Mouse (Mus musculus): ENCODE data around the gene Tdrkh. TPM values are rescaled to one million over a fixed set of nuclear protein-coding genes. Genes with fewer than 3 reads are reported as not detected.

The Tdrkh gene
- total and polyA plus RNA-seq, 2 experiments from 2014 or later, result 12.0 to 39.5 TPM

DNA sequence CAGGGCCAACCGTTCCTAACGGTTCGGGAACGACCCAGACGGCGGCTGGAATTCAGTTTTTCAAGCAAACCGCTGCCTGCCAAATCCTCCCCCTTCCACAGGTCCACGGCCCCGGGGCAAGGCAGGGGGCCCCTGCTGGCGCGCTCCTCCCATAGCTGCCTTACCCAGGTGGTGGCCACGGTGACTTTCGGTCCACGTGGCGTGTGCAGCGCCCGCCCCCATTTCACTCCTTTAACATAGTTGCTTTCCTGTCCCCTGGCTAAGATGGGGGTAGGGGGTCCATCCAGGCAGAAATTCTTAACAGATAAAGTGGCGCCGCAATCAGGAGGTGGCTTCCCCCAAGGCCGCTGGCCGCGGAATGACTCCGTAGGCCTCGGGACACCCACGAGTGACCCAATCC lies 543 bp upstream of the Tdrkh start:
- Histone ChIP-seq H3K9me3 (ENCODE audit: low read length) (no peaks in the 10 kb centered on the region), H3K36me3 (ENCODE audit: insufficient read depth, low read length) (no peaks in the 10 kb centered on the region), H3K4me1 (ENCODE audit: insufficient read depth, low read length) (peaks cover 5% of the 10 kb centered on the region; the same call in 1 of the 2 replicates), H3K27ac (ENCODE audit: low read depth, low read length) (peak overlapping the region; percentile 64), H3K27me3 (ENCODE audit: insufficient read depth, low read length) (no peaks in the 10 kb centered on the region), H3K9ac (replicated peaks; ENCODE audit: low read length, poor library complexity, severe bottlenecking) (peak overlapping the region; percentile 34), H3K4me2 (ENCODE audit: low read depth, low read length, poor library complexity, severe bottlenecking) (peak overlapping the region; percentile 57), H3K4me3 (ENCODE audit: low read depth, low read length) (peak overlapping the region; percentile 56)
- WGBS, result under 1% methylated on average over 25 of the region's 25 CpGs
- TF ChIP-seq CTCF (IDR thresholded peaks at IDR 0.05), result no peak
- ATAC-seq (ENCODE audit: low FRiP score) (peak; percentile 64), DNase-seq (ENCODE audit: low spot score) (no peak)

- Histone ChIP-seq H3K9ac (replicated peaks; ENCODE audit: low read length, poor library complexity, severe bottlenecking) (no peak overlapping the region), H3K4me1 (ENCODE audit: insufficient read depth, low read length) (no peaks in the 10 kb centered on the region), H3K4me3 (ENCODE audit: low read depth, low read length) (no peak overlapping the region), H3K4me2 (ENCODE audit: low read depth, low read length, poor library complexity, severe bottlenecking) (no peak overlapping the region), H3K9me3 (ENCODE audit: low read length) (no peaks in the 10 kb centered on the region), H3K27me3 (ENCODE audit: insufficient read depth, low read length) (no peaks in the 10 kb centered on the region), H3K36me3 (ENCODE audit: insufficient read depth, low read length) (no peaks in the 10 kb centered on the region; the same call in none of the 2 replicates), H3K27ac (ENCODE audit: low read depth, low read length) (no peak overlapping the region)
- no peak for TF ChIP-seq CTCF (IDR thresholded peaks at IDR 0.05)
- WGBS, result 84% methylated on average over 2 of the region's 2 CpGs
- ATAC-seq (ENCODE audit: low FRiP score) (no peak), DNase-seq (ENCODE audit: low spot score) (no peak)
Observed at GRCm38 (mm10) chr3:94430980-94431379, 17.9 kb downstream of the Tdrkh start.

GRCm38 (mm10) chr3:94434305-94434704 lies 21.2 kb downstream of the Tdrkh start:
- no peak for TF ChIP-seq CTCF (IDR thresholded peaks at IDR 0.05)
- H3K4me3 ChIP-seq (ENCODE audit: low read depth, low read length), result no peak overlapping the region
- no peak overlapping the region for H3K4me2 ChIP-seq (ENCODE audit: low read depth, low read length, poor library complexity, severe bottlenecking)
- DNase-seq (ENCODE audit: low spot score) (no peak), ATAC-seq (ENCODE audit: low FRiP score) (no peak)
- no peaks in the 10 kb centered on the region for H3K9me3 ChIP-seq (ENCODE audit: low read length)
- no peak overlapping the region for H3K27ac ChIP-seq (ENCODE audit: low read depth, low read length)
- H3K36me3 ChIP-seq (ENCODE audit: insufficient read depth, low read length), result no peaks in the 10 kb centered on the region; the same call in none of the 2 replicates
- no peaks in the 10 kb centered on the region for H3K4me1 ChIP-seq (ENCODE audit: insufficient read depth, low read length)
- no peak overlapping the region for H3K9ac ChIP-seq (replicated peaks; ENCODE audit: low read length, poor library complexity, severe bottlenecking)
- 94% methylated on average over 2 of the region's 2 CpGs for WGBS
- H3K27me3 ChIP-seq (ENCODE audit: insufficient read depth, low read length), result no peaks in the 10 kb centered on the region

- no peak overlapping the region for H3K27ac ChIP-seq (ENCODE audit: low read depth, low read length)
- ATAC-seq (ENCODE audit: low FRiP score), result no peak
- DNase-seq (ENCODE audit: low spot score), result no peak
- no peak overlapping the region for H3K4me2 ChIP-seq (ENCODE audit: low read depth, low read length, poor library complexity, severe bottlenecking)
- TF ChIP-seq CTCF (IDR thresholded peaks at IDR 0.05), result no peak
- WGBS, result 83% methylated on average over 9 of the region's 9 CpGs
- H3K36me3 ChIP-seq (ENCODE audit: insufficient read depth, low read length), result no peaks in the 10 kb centered on the region
- H3K4me1 ChIP-seq (ENCODE audit: insufficient read depth, low read length), result no peaks in the 10 kb centered on the region
- no peaks in the 10 kb centered on the region for H3K27me3 ChIP-seq (ENCODE audit: insufficient read depth, low read length)
- no peak overlapping the region for H3K4me3 ChIP-seq (ENCODE audit: low read depth, low read length)
- no peaks in the 10 kb centered on the region for H3K9me3 ChIP-seq (ENCODE audit: low read length)
- H3K9ac ChIP-seq (replicated peaks; ENCODE audit: low read length, poor library complexity, severe bottlenecking), result no peak overlapping the region
Observed at GRCm38 (mm10) chr3:94436420-94436819, 23.3 kb downstream of the Tdrkh start.

DNA sequence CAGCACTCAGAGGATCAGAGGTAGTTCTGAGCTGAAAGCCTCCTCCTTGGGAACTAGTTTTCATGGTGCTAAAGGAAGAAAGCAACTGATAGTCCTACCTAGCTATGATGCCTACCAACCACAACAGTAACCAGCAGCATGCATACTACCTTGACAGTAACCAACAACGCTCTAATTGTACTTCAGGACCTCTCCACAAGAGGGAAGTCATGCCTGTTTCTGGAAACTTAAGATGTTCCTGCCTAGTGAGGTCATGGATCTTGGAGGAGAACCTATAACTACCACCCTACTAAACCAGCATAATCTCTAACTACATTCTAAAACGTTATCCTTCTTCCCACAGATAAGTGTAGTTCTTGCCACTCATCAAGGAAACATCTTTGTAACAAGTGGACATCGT lies 28.1 kb downstream of the Tdrkh start:
- no peaks in the 10 kb centered on the region for H3K4me1 ChIP-seq (ENCODE audit: insufficient read depth, low read length)
- H3K4me2 ChIP-seq (ENCODE audit: low read depth, low read length, poor library complexity, severe bottlenecking), result no peak overlapping the region
- H3K27ac ChIP-seq (ENCODE audit: low read depth, low read length), result no peak overlapping the region
- 43% methylated on average over 3 of the region's 3 CpGs for WGBS
- H3K9me3 ChIP-seq (ENCODE audit: low read length), result no peaks in the 10 kb centered on the region
- no peak overlapping the region for H3K4me3 ChIP-seq (ENCODE audit: low read depth, low read length)
- H3K27me3 ChIP-seq (ENCODE audit: insufficient read depth, low read length), result no peaks in the 10 kb centered on the region
- TF ChIP-seq CTCF (IDR thresholded peaks at IDR 0.05), result peak; percentile 67
- ATAC-seq (ENCODE audit: low FRiP score) (no peak), DNase-seq (ENCODE audit: low spot score) (peak; percentile 43)
- peaks cover 11% of the 10 kb centered on the region; the same call in 1 of the 2 replicates for H3K36me3 ChIP-seq (ENCODE audit: insufficient read depth, low read length)
- no peak overlapping the region for H3K9ac ChIP-seq (replicated peaks; ENCODE audit: low read length, poor library complexity, severe bottlenecking)

DNA sequence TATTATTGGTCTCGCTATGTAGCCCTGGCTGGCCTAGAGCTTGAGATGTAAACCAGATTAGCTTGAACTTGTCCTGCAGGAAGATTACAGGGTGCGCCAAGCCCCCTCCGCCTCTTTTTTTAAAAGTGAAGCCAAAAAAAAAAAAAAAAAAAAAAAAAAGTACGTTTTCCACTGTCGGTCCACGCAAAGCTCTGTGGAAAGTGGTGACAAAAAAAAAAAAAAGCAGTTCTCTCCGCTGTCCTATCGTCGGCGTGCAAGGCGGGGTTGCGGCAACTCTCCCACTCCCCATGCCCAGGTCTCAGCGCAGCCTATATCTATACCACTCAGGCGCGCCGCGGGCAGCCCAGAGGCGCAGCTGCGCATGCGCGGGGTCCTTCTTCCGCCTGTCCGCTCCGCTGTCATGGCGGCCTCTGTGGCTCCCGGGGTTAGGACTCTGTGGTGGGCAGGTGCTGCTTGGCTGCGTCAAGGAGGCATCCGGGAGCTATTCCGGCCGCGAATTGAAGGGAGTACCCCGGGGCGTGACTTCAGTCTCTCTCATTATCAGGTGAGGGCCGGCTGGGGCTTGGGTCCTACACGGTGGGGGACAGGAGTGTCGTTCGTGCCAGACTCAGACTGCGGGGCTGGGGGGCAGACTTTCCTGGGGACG lies 30.0 kb downstream of the Tdrkh start, which contains the start of gene Mrpl9:
Mrpl9 (plus strand) TSS at position 368 of the 646 bp plus-strand sequence.
- Histone ChIP-seq H3K27ac (ENCODE audit: low read depth, low read length) (peak within 1 kb of the TSS; percentile 52; the same call in 1 of the 2 replicates), H3K36me3 (ENCODE audit: insufficient read depth, low read length) (peaks cover 23% of the 10 kb centered on the region), H3K27me3 (ENCODE audit: insufficient read depth, low read length) (no peaks in the 10 kb centered on the region), H3K4me2 (ENCODE audit: low read depth, low read length, poor library complexity, severe bottlenecking) (peak within 1 kb of the TSS; percentile 91), H3K9me3 (ENCODE audit: low read length) (no peaks in the 10 kb centered on the region), H3K9ac (replicated peaks; ENCODE audit: low read length, poor library complexity, severe bottlenecking) (peak within 1 kb of the TSS; percentile 66), H3K4me1 (ENCODE audit: insufficient read depth, low read length) (no peaks in the 10 kb centered on the region), H3K4me3 (ENCODE audit: low read depth, low read length) (peak within 1 kb of the TSS; percentile 63)
- TF ChIP-seq CTCF (IDR thresholded peaks at IDR 0.05), result peak; percentile 4; the same call in 1 of the 2 replicates
- under 1% methylated on average over 39 of the region's 39 CpGs for WGBS
- ATAC-seq (ENCODE audit: low FRiP score), result peak; percentile 97
- peak; percentile 98 for DNase-seq (ENCODE audit: low spot score)

Data from midbrain, postnatal 0 days (tissue).